Mouse (Mus musculus) Muller cell, postnatal 12 days (primary cell): Measurements from ENCODE around the gene Ppm1b.

ENCODE experiments used
- DNase-seq: peaks from one replicate; pipeline ENCODE4 v3.0.0-alpha.2; 2015; ENCODE audit errors: inconsistent ontology term

Ppm1b gene

DNA sequence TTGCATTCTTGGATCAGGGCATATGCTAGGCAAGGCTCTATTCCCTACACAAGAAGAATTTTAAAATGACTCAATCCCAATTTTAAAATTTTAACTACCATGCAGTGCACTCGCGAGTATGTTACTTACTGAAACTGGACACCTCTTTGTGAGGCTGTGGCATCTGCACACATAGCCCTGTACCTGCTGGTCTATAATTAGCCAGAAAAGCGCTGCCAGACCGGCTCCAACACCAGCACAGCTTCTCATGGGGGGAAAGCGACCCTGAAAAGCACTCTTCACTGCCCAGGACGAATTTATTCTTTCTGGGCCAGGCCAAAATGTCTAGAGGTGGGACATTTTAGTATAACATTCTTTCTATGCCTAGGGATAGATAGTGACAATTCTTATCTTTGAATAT lies 114.1 kb downstream of the Ppm1b start:
- no peak for DNase-seq

DNA sequence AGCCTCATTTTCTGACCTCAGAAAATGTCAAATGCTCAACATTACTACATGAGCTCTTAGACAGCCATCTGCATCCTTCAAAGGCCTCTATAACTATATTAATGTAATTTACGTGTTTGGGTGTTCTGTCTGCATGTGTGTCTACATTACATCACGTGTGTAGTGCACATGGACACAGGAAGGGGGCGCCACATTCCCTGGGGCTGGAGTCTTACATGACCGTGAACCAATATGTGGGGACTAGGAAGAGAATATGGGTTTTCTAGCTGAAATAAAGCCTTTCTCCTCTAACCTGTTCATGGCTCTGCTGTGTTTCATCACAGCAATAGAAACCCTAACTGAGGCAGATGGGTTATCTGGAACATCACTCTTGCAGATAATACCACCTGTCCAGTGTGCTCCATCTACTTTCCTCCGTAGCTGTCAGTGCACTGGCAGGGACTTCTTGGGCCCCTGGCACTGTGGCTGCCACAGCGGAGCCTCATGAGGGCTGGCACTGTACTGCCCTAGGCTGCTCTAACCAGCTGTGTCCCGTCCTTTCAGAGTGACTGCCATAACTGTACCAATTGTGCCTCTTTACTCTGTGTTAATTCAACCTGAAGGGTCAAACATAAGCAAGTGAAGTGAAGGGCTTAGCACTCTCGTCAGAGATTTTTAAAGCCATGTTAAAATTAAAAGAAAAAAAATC lies 114.7 kb downstream of the Ppm1b start:
- no peak for DNase-seq

DNA sequence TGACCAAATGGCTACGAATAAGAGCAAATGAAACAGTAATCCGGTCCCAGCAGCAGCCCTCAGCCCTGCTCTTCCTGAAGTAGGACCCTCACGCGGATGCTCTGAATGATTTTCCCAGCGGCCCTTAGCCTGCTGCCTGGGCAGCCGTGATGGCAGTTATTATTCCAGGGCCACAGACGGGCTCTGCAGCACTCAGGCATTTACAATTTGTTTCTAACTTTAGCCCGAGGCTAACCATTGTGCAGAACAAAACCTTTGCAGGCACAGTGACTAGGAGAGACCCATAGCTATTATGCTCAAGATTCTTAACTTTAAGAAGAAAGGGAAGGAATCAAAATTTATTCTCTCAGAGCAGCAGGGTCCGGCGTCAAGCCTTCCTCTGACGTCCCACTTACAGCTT lies 115.8 kb downstream of the Ppm1b start:
- no peak for DNase-seq

DNA sequence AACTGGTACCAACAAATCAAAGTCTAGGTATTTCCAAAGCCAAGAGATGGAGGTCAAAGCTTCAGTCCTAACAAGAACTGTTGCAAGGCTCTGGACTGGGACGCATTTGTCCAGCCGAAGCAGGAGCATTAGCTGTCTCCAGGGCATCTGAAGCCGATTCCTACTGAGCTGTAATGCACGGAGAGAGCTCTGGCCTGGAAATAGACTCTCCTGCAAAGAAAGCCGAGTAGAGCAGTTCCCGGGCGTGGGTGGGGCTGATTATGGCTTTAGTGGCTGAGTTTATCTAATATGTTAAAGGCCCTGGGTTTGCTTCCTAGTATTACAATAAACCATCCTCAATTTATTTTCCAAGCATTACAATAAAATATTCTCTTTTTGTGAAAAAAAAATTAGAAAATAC lies 116.7 kb downstream of the Ppm1b start:
- no peak for DNase-seq
